ENCODE assay signal across 8 mouse cellular contexts in the genomic region with DNA sequence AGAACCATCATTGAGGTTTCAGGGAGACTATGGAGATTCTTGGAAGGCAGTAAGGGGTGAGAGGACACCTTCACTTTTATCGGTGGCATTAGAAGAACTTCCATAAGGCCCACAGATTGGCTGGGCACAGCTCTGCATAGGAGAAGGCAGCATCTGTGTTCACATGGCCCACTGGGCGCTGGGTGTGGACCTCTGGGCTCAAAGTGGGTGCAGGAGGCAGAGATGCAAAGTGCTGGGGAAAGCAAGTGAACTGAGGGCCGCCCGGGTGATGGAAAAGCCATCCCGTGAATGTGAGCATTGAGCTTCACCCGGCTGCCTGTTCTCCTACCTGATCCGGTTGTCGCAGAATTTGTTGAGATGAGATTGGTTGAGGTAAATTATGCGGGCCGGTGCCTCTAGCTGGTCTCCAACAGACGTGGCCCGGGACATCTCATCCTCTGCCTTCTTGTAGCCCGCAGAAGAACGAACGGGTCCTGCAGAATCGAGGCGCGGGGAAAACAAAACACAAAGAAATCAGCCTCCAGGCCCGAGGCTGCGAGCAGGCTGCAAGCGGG.
DNase-seq lines count a peak whose midpoint lies in the region; ATAC-seq and TF ChIP-seq lines count a peak whose summit lies in the region.

No protein-coding gene starts in this region.

- no peak for TF ChIP-seq EP300 in liver, embryonic 14.5 days (IDR thresholded peaks at IDR 0.05; ENCODE audit: low read depth)
- TF ChIP-seq EP300 in stomach, postnatal 0 days (optimal IDR thresholded peaks at IDR 0.05) = no peak

- H3K9ac ChIP-seq in liver, embryonic 14.5 days (replicated peaks) = no peak overlapping the region
- no peak overlapping the region for H3K9ac ChIP-seq in stomach, postnatal 0 days (ENCODE audit: low read length)

- no peak for DNase-seq in cerebellum, adult 2 months
- DNase-seq in cerebellum, adult 8-10 months = no peak
- peak; percentile 27 for DNase-seq in right cerebral cortex, postnatal 4 days
- no peak for DNase-seq in right cerebral cortex, adult 18-20 months
- no peak for DNase-seq in liver, embryonic 14.5 days (ENCODE audit: low read depth in 3 of 3, low spot score in 3 of 3)
- no peak for DNase-seq in stomach, postnatal 0 days (ENCODE audit: low spot score)
- no peak for DNase-seq in spleen, postnatal 10 days (ENCODE audit: low spot score in 2 of 2)
- DNase-seq in adrenal gland, postnatal 36 days = no peak

- ATAC-seq in liver, embryonic 14.5 days (ENCODE audit: insufficient read depth) = no peak
- ATAC-seq in stomach, postnatal 0 days (ENCODE audit: low FRiP score, low TSS enrichment) = no peak

- no peaks in the 10 kb centered on the region for H3K4me1 ChIP-seq in cerebellum, adult 2 months (ENCODE audit: control insufficient read depth, insufficient read depth, low read length)
- H3K4me1 ChIP-seq in liver, embryonic 14.5 days (replicated peaks; ENCODE audit: control insufficient read depth in 2 of 2, insufficient read depth in 2 of 2, low read length in 1 of 2) = no peaks in the 10 kb centered on the region; a peak in 1 of 4 replicates
- peaks cover 3% of the 10 kb centered on the region for H3K4me1 ChIP-seq in stomach, postnatal 0 days (replicated peaks; ENCODE audit: control insufficient read depth, insufficient read depth)

- under 1% methylated on average over 21 of the region's 21 CpGs for WGBS in cerebellum, adult 2 months
- 9% methylated on average over 21 of the region's 21 CpGs for WGBS in liver, embryonic 14.5 days (ENCODE audit: insufficient replicate concordance)
- WGBS in stomach, postnatal 0 days = 7% methylated on average over 21 of the region's 21 CpGs

- H3K36me3 ChIP-seq in liver, embryonic 14.5 days (replicated peaks; ENCODE audit: control insufficient read depth, insufficient read depth, low read depth) = no peaks in the 10 kb centered on the region
- H3K36me3 ChIP-seq in stomach, postnatal 0 days (ENCODE audit: control insufficient read depth, insufficient read depth, low read length) = no peaks in the 10 kb centered on the region

- peak overlapping the region; percentile 52 for H3K4me2 ChIP-seq in liver, embryonic 14.5 days (ENCODE audit: low read depth)
- H3K4me2 ChIP-seq in stomach, postnatal 0 days (replicated peaks; ENCODE audit: low read depth) = peak overlapping the region; percentile 65

- 0 out of 2 replicates have a peak overlapping the region, but pooled peaks have one; percentile 4 for H3K27ac ChIP-seq in cerebellum, adult 2 months (ENCODE audit: insufficient read depth, low read length)
- no peak overlapping the region for H3K27ac ChIP-seq in liver, embryonic 14.5 days
- no peak overlapping the region for H3K27ac ChIP-seq in stomach, postnatal 0 days (replicated peaks)

- TF ChIP-seq CTCF in cerebellum, adult 2 months (IDR thresholded peaks at IDR 0.05; ENCODE audit: borderline replicate concordance, insufficient read depth, low read depth, low read length) = no peak
- no peak for TF ChIP-seq CTCF in liver, embryonic 14.5 days (IDR thresholded peaks at IDR 0.05; ENCODE audit: low read depth)
- no peak for TF ChIP-seq CTCF in stomach, postnatal 0 days (IDR thresholded peaks at IDR 0.05; ENCODE audit: low read depth)

- no peak for TF ChIP-seq POLR2A in cerebellum, adult 2 months (IDR thresholded peaks at IDR 0.05; ENCODE audit: borderline replicate concordance, insufficient read depth, low read length)

- peak overlapping the region; percentile 78 for H3K4me3 ChIP-seq in cerebellum, adult 2 months (replicated peaks; ENCODE audit: insufficient read depth, low read depth, low read length)
- H3K4me3 ChIP-seq in liver, embryonic 14.5 days (ENCODE audit: insufficient read depth in 1 of 2, low read depth in 2 of 2, low read length in 2 of 2) = peak overlapping the region; percentile 22 to 25; a peak in 2 of 4 replicates
- peak overlapping the region; percentile 27 for H3K4me3 ChIP-seq in stomach, postnatal 0 days (ENCODE audit: low read depth, low read length)

- no peaks in the 10 kb centered on the region for H3K27me3 ChIP-seq in cerebellum, adult 2 months (ENCODE audit: control insufficient read depth, insufficient read depth, low read length)
- no peaks in the 10 kb centered on the region for H3K27me3 ChIP-seq in liver, embryonic 14.5 days (ENCODE audit: control insufficient read depth, insufficient read depth, low read length)
- no peaks in the 10 kb centered on the region for H3K27me3 ChIP-seq in stomach, postnatal 0 days (ENCODE audit: control insufficient read depth, insufficient read depth, low read length)

- no peaks in the 10 kb centered on the region for H3K9me3 ChIP-seq in liver, embryonic 14.5 days (ENCODE audit: control insufficient read depth, low read length)
- no peaks in the 10 kb centered on the region for H3K9me3 ChIP-seq in stomach, postnatal 0 days (ENCODE audit: control insufficient read depth, low read length)

Comparison
In these comparisons a context has a peak if more than half of its experiments do, and no peak if none do; other contexts are left out.
1. H3K4me3 ChIP-seq: peak in every context shown above with its lines; median percentile 78 in cerebellum, adult 2 months; 27 in stomach, postnatal 0 days; 24 in liver, embryonic 14.5 days.